Mouse (Mus musculus) limb, embryonic 11.5 days (tissue): ENCODE measurements at regions not wholly inside any gene's neighbourhood (a gene's known extent, or its start where the extent isn't known, plus 50 kb on each side); places are given as distances from the start of the nearest gene placed in this dataset.

ENCODE experiments used
- ATAC-seq: fragments of 200-750 bp; cut with Nextera tagmentation; 2 replicates; pipeline ENCODE4 v1.8.0; 2017; ENCODE audit warnings: low read depth; ENCODE audit not compliant: insufficient number of reproducible peaks, low FRiP score, low TSS enrichment
- DNase-seq: peaks from one replicate; pipeline ENCODE4 v3.0.0-alpha.2; 2015; ENCODE audit warnings: low spot score
- H3K27ac ChIP-seq: fragments of 300-500 bp; sonication (generic); replicated peaks from 2 replicates; pipeline ENCODE4 v1.5.1; 2014; ENCODE audit warnings: low read depth, mild to moderate bottlenecking, low read length
- H3K27me3 ChIP-seq: fragments of 300-500 bp; sonication (generic); 2 replicates; pipeline ENCODE4 v1.6.1; 2014; ENCODE audit warnings: mild to moderate bottlenecking, low read length, mixed read lengths; ENCODE audit not compliant: control insufficient read depth, insufficient read depth
- H3K36me3 ChIP-seq: fragments of 300-500 bp; sonication (generic); 2 replicates; pipeline ENCODE4 v1.6.1; 2014; ENCODE audit warnings: mild to moderate bottlenecking, low read length, moderate library complexity, mixed read lengths; ENCODE audit not compliant: control insufficient read depth, insufficient read depth
- H3K4me1 ChIP-seq: fragments of 300-500 bp; sonication (generic); 2 replicates; pipeline ENCODE4 v1.6.1; 2014; ENCODE audit warnings: low read length, mixed read lengths; ENCODE audit not compliant: control insufficient read depth, insufficient read depth
- H3K4me2 ChIP-seq: fragments of 300-500 bp; sonication (generic); 2 replicates; pipeline ENCODE4 v1.6.1; 2014; ENCODE audit warnings: low read depth, mild to moderate bottlenecking, moderate library complexity; ENCODE audit not compliant: severe bottlenecking
- H3K4me3 ChIP-seq: fragments of 300-500 bp; sonication (generic); 2 replicates; pipeline ENCODE4 v1.5.1; 2014; ENCODE audit warnings: low read depth, low read length
- H3K9ac ChIP-seq: fragments of 300-500 bp; sonication (generic); 2 replicates; pipeline ENCODE4 v1.6.1; 2014; ENCODE audit warnings: mild to moderate bottlenecking, low read length
- H3K9me3 ChIP-seq: fragments of 300-500 bp; sonication (generic); 2 replicates; pipeline ENCODE4 v1.6.1; 2016; ENCODE audit warnings: low read length; ENCODE audit not compliant: control insufficient read depth
- WGBS: fragments of 180-500 bp; shearing (Covaris S2); extraction: QIAGEN DNeasy Blood & Tissue Kit; methylation state at CpG from one replicate; pipeline ENCODE4 v1.1.7; 2014; 5-methylcytosine and 5-hydroxymethylcytosine counted together

DNA sequence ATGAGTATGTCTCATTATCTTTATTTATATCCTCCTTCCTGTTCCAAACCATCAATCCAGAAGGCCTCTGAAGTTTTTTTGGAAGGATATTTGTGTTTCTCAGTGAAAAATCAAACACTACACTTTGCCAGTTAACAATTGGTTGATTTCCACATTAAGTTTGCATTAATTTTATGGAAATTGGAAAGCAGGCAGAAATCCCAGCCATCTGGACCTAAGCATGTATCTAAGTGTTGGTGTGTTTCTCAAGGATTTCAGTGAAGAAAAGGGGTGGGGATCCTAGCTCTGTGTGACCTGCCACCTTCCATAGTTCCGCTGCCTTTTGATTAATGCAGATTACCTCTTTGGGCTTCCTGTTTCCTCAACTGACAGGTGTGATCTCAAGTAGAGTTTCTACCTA lies 296.5 kb downstream of the Icos start:
- Histone ChIP-seq H3K4me3 (no peak overlapping the region), H3K36me3 (no peaks in the 10 kb centered on the region), H3K4me2 (no peak overlapping the region), H3K4me1 (no peaks in the 10 kb centered on the region), H3K27ac (no peak overlapping the region), H3K9me3 (no peaks in the 10 kb centered on the region), H3K27me3 (no peaks in the 10 kb centered on the region), H3K9ac (no peak overlapping the region)
- DNase-seq (no peak), ATAC-seq (no peak)
- WGBS: 83% methylated on average over 1 of the region's 1 CpGs

DNA sequence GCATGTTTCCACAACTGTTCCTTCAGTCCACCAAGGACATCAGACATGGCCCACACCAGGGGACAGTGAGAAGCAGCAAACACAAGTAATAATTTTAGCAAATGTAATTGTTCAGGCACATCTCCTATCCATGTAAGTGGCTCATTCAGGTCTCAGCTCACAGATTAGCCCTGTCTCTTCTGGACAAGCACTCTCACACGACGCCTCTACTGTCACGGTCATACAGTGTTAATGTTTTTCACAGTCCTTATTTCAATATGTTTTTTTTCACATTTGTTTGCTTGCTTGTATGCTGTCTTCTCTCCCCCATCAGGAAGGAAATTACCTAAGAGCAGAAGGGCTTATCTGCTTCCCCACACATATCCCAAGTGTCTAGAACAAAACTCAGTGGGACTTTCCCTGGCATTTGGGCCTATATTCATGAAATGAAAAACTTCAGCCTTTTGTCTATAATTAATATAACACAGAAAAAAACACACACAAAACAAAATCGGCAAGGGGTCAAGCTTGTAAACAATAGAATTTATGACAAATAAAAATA lies 299.5 kb downstream of the Icos start:
- Histone ChIP-seq H3K9me3 (no peaks in the 10 kb centered on the region), H3K4me1 (no peaks in the 10 kb centered on the region), H3K9ac (no peak overlapping the region), H3K36me3 (no peaks in the 10 kb centered on the region), H3K4me2 (no peak overlapping the region), H3K27me3 (no peaks in the 10 kb centered on the region), H3K4me3 (no peak overlapping the region), H3K27ac (no peak overlapping the region)
- DNase-seq (no peak), ATAC-seq (no peak)
- 81% methylated on average over 4 of the region's 4 CpGs for WGBS

GRCm38 (mm10) chr1:61288185-61288584 lies 310.5 kb downstream of the Icos start:
- no peak for DNase-seq
- H3K36me3 ChIP-seq: no peaks in the 10 kb centered on the region
- no peak overlapping the region for H3K4me2 ChIP-seq
- no peak overlapping the region for H3K9ac ChIP-seq
- H3K9me3 ChIP-seq: no peaks in the 10 kb centered on the region
- no peak overlapping the region for H3K4me3 ChIP-seq
- H3K27me3 ChIP-seq: no peaks in the 10 kb centered on the region
- H3K4me1 ChIP-seq: no peaks in the 10 kb centered on the region
- ATAC-seq: no peak
- WGBS: 70% methylated on average over 3 of the region's 3 CpGs
- no peak overlapping the region for H3K27ac ChIP-seq

DNA sequence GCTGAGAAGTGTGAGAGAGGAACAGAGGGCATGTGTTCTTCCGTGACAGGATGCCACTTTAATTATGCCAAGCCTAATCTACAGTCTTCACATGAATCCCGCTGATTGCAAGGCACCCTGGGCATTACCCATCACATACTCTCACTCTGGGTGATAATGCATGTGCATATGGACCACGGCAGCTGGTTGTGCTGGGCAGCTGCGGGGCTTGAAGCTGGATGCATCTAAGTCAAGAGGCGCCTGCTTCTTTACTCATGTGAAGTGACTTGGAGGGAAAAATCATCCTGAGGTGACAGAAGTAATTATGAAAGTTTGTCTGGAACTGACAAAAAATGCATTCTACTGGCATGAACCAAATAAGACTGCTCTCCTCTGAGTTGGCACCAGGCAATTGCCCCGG lies 311.2 kb downstream of the Icos start:
- no peaks in the 10 kb centered on the region for H3K36me3 ChIP-seq
- DNase-seq (no peak), ATAC-seq (no peak)
- WGBS: 87% methylated on average over 6 of the region's 6 CpGs
- no peaks in the 10 kb centered on the region for H3K27me3 ChIP-seq
- H3K4me2 ChIP-seq: no peak overlapping the region
- no peak overlapping the region for H3K9ac ChIP-seq
- H3K4me1 ChIP-seq: peaks cover 3% of the 10 kb centered on the region; the same call in 1 of the 2 replicates
- H3K27ac ChIP-seq: no peak overlapping the region
- no peaks in the 10 kb centered on the region for H3K9me3 ChIP-seq
- H3K4me3 ChIP-seq: no peak overlapping the region

- Histone ChIP-seq H3K36me3 (no peaks in the 10 kb centered on the region), H3K4me1 (peaks cover 3% of the 10 kb centered on the region; the same call in 1 of the 2 replicates), H3K4me2 (no peak overlapping the region), H3K27ac (no peak overlapping the region), H3K9ac (no peak overlapping the region), H3K27me3 (no peaks in the 10 kb centered on the region), H3K9me3 (no peaks in the 10 kb centered on the region), H3K4me3 (no peak overlapping the region)
- DNase-seq: no peak
- ATAC-seq: no peak
- WGBS: 70% methylated on average over 4 of the region's 4 CpGs
Observed at GRCm38 (mm10) chr1:61289552-61289951, 311.8 kb downstream of the Icos start.

DNA sequence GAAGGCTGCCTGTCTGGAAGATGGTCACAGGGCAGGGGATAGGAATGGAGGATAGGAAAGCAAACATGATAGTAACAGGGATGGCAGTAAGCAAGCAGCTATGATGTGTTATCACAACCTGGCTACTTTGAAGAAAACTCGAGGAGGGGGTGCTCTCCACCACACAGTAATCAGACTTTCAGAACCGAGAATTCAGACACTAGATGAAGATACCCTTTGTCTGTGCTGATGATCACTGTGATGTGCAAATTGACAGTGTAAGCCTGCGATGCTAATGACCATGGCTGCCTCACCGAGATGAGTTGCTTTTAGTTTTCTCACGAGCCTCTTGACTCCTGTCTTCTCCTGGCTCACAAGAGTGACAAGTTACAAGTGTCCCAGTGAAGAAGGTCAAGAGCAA lies 315.4 kb downstream of the Icos start:
- no peak overlapping the region for H3K27ac ChIP-seq

DNA sequence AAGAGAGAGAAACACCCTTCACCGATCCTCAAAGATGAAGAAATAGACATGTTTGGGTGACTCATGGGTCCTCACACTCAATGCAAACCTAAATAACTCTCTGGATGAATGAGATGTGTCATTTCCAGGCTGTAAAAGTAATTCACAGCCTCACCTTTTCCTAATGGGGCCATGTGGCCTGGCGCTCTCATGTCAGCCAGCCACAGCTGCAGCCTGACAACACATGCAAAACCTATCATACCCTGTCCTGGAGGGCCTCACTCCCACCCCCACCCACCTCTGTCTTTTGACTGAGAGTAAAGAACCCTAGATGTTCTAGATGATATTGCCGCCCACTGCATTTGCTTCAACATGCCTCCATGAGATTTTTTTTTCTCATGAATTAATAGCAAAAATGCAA lies 317.5 kb downstream of the Icos start:
- Histone ChIP-seq H3K9ac (no peak overlapping the region), H3K36me3 (no peaks in the 10 kb centered on the region), H3K4me2 (no peak overlapping the region), H3K27me3 (no peaks in the 10 kb centered on the region), H3K9me3 (no peaks in the 10 kb centered on the region), H3K4me3 (no peak overlapping the region), H3K27ac (peak overlapping the region; percentile 48; the same call in 1 of the 2 replicates), H3K4me1 (peaks cover 25% of the 10 kb centered on the region)
- DNase-seq: peak; percentile 59
- 44% methylated on average over 3 of the region's 3 CpGs for WGBS
- no peak for ATAC-seq

More for the DNA sequence above, 315.4 kb downstream of the Icos start:
- no peaks in the 10 kb centered on the region for H3K36me3 ChIP-seq
- 61% methylated on average over 5 of the region's 5 CpGs for WGBS
- H3K9ac ChIP-seq: no peak overlapping the region
- ATAC-seq: no peak
- DNase-seq: no peak
- H3K4me2 ChIP-seq: no peak overlapping the region
- H3K4me1 ChIP-seq: peaks cover 9% of the 10 kb centered on the region; the same call in 1 of the 2 replicates
- H3K9me3 ChIP-seq: no peaks in the 10 kb centered on the region
- H3K27me3 ChIP-seq: no peaks in the 10 kb centered on the region
- H3K4me3 ChIP-seq: no peak overlapping the region

GRCm38 (mm10) chr1:61296831-61297230 lies 319.1 kb downstream of the Icos start:
- DNase-seq (no peak), ATAC-seq (no peak)
- no peaks in the 10 kb centered on the region for H3K27me3 ChIP-seq
- H3K4me2 ChIP-seq: no peak overlapping the region
- H3K9me3 ChIP-seq: no peaks in the 10 kb centered on the region
- no peaks in the 10 kb centered on the region for H3K36me3 ChIP-seq
- no peak overlapping the region for H3K9ac ChIP-seq
- WGBS: 64% methylated on average over 4 of the region's 4 CpGs
- no peak overlapping the region for H3K27ac ChIP-seq
- no peak overlapping the region for H3K4me3 ChIP-seq
- peaks cover 37% of the 10 kb centered on the region for H3K4me1 ChIP-seq

DNA sequence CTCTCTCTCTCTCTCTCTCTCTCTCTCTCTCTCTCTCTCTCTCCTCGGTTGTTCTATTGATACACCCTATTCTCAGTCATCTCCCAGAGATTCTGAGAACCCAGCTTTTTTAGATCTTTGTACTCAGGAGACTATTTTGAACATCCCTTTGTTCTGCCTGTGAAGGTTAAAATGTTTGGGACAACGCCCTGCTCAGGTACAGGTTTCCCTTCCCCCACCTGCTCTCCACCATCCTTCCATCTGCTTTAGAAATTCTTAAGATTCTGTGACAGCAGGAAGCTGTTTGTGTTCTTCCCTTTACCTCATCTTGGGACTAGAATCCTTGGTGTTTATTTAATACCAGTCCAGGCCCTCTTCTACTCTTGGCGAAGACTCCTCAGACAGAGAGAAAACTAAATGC lies 319.6 kb downstream of the Icos start:
- no peak overlapping the region for H3K4me2 ChIP-seq
- H3K27me3 ChIP-seq: no peaks in the 10 kb centered on the region
- no peak overlapping the region for H3K9ac ChIP-seq
- no peaks in the 10 kb centered on the region for H3K36me3 ChIP-seq
- no peak overlapping the region for H3K4me3 ChIP-seq
- no peaks in the 10 kb centered on the region for H3K9me3 ChIP-seq
- ATAC-seq: no peak
- DNase-seq: no peak
- WGBS: 80% methylated on average over 3 of the region's 3 CpGs
- peaks cover 41% of the 10 kb centered on the region for H3K4me1 ChIP-seq
- H3K27ac ChIP-seq: no peak overlapping the region
